Mouse (Mus musculus) ES-E14 (cell line): ENCODE results near the gene Ip6k1.

Experiments
- CHD2 ChIP-seq: IDR thresholded peaks from 2 replicates; pipeline ENCODE4 v1.6.1; 2014; ENCODE audit warnings: mild to moderate bottlenecking, low read depth, low read length, inconsistent platforms
- HCFC1 ChIP-seq: IDR thresholded peaks from 2 replicates; pipeline ENCODE4 v1.6.1; 2012; ENCODE audit warnings: low read length, inconsistent platforms, borderline replicate concordance; ENCODE audit not compliant: insufficient read depth
- MAFK ChIP-seq: IDR thresholded peaks from 2 replicates; pipeline ENCODE4 v1.6.1; 2014; ENCODE audit warnings: mild to moderate bottlenecking, low read depth, low read length, inconsistent platforms; ENCODE audit not compliant: insufficient read depth
- ZC3H11A ChIP-seq: IDR thresholded peaks from 2 replicates; pipeline ENCODE4 v1.6.1; 2012; ENCODE audit warnings: low read depth, mild to moderate bottlenecking, inconsistent platforms, low read length, borderline replicate concordance
- ZNF384 ChIP-seq: IDR thresholded peaks from 2 replicates; pipeline ENCODE4 v1.6.1; 2012; ENCODE audit warnings: low read depth, low read length, inconsistent platforms

GRCm38 (mm10) chr9:107964681-107965080, 37.6 kb upstream of the Ip6k1 start:
- TF ChIP-seq HCFC1 (no peak), CHD2 (no peak), ZC3H11A (no peak), MAFK (no peak), ZNF384 (no peak)
